Mouse (Mus musculus) liver, adult 2 months (tissue): ENCODE measurements around the gene Sumo3. TPM values are rescaled to one million over a fixed set of nuclear protein-coding genes. Genes with fewer than 3 reads are reported as not detected.
A peak's percentile ranks its signal among the peaks of the same experiment; 100 is the strongest.

Experiments used
- DNase-seq: peaks from one replicate; pipeline ENCODE4 v3.0.0-alpha.2; 2011; ENCODE audit warnings: low read depth, low spot score; ENCODE audit errors: extremely low read depth
- H3K27ac ChIP-seq: fragments of 200-500 bp; replicated peaks from 2 replicates; pipeline ENCODE4 v1.5.1; 2012; ENCODE audit warnings: low read depth, mild to moderate bottlenecking, control low read depth, inconsistent platforms, low read length; ENCODE audit not compliant: insufficient read depth
- H3K27me3 ChIP-seq: fragments of 200-500 bp; 2 replicates; pipeline ENCODE4 v1.6.1; 2012; ENCODE audit warnings: mild to moderate bottlenecking, moderate library complexity, low read length, inconsistent platforms; ENCODE audit not compliant: control insufficient read depth, insufficient read depth
- H3K36me3 ChIP-seq: fragments of 200-500 bp; 2 replicates; pipeline ENCODE4 v1.6.1; 2012; ENCODE audit warnings: low read length, inconsistent platforms; ENCODE audit not compliant: control insufficient read depth, insufficient read depth
- H3K4me1 ChIP-seq: fragments of 200-500 bp; 2 replicates; pipeline ENCODE4 v1.6.1; 2011; ENCODE audit warnings: low read length; ENCODE audit not compliant: control insufficient read depth, insufficient read depth
- H3K4me3 ChIP-seq: fragments of 200-500 bp; 2 replicates; pipeline ENCODE4 v1.5.1; 2011; ENCODE audit warnings: low read depth, mild to moderate bottlenecking, control low read depth, low read length, moderate library complexity; ENCODE audit not compliant: insufficient read depth
- H3K79me2 ChIP-seq: fragments of 200-500 bp; 2 replicates; pipeline ENCODE4 v1.6.1; 2012; ENCODE audit warnings: inconsistent platforms, mild to moderate bottlenecking, low read length, moderate library complexity; ENCODE audit not compliant: control insufficient read depth, insufficient read depth
- H3K9ac ChIP-seq: fragments of 200-500 bp; 2 replicates; pipeline ENCODE4 v1.6.1; 2012; ENCODE audit warnings: low read depth, mild to moderate bottlenecking, control low read depth, inconsistent platforms, low read length
- CTCF ChIP-seq: fragments of 200-500 bp; IDR thresholded peaks from 2 replicates; pipeline ENCODE4 v1.5.1; 2011; ENCODE audit warnings: low read depth, low read length, control low read depth
- POLR2A ChIP-seq: fragments of 200-500 bp; IDR thresholded peaks from 2 replicates; pipeline ENCODE4 v1.6.1; 2011; ENCODE audit warnings: low read length, control low read depth; ENCODE audit not compliant: insufficient read depth; ENCODE audit errors: extremely low read depth
- WGBS: fragments of 180-500 bp; shearing (Covaris S2); methylation state at CpG from one replicate; pipeline ENCODE4 v1.1.7; 2018; 5-methylcytosine and 5-hydroxymethylcytosine counted together
- polyA plus RNA-seq: library from polyadenylated mRNA; depleted of rRNA; stranded (reverse); fragments of >200 nt; gene quantifications from 2 replicates; pipeline ENCODE4 v1.2.3, GENCODE M21; 2012
- total RNA-seq: library from RNA; depleted of rRNA; stranded (reverse); fragments of >200 nt; gene quantifications from 2 replicates; pipeline ENCODE4 v1.2.3, GENCODE M21; 2014

The Sumo3 gene
- total and polyA plus RNA-seq, 2 experiments = 59.6 to 170 TPM

- Histone ChIP-seq H3K27ac (peak overlapping the region; percentile 35; the same call in 1 of the 2 replicates), H3K79me2 (peaks cover 24% of the 10 kb centered on the region), H3K9ac (no peak overlapping the region), H3K4me3 (no peak overlapping the region), H3K36me3 (no peaks in the 10 kb centered on the region), H3K4me1 (peaks cover 29% of the 10 kb centered on the region), H3K27me3 (no peaks in the 10 kb centered on the region)
- DNase-seq = no peak
- 65% methylated on average over 10 of the region's 10 CpGs for WGBS
- TF ChIP-seq POLR2A (no peak), CTCF (no peak)
These were observed 17.9 kb downstream of the Sumo3 start for GRCm38 (mm10) chr10:77623639-77624400.

DNA sequence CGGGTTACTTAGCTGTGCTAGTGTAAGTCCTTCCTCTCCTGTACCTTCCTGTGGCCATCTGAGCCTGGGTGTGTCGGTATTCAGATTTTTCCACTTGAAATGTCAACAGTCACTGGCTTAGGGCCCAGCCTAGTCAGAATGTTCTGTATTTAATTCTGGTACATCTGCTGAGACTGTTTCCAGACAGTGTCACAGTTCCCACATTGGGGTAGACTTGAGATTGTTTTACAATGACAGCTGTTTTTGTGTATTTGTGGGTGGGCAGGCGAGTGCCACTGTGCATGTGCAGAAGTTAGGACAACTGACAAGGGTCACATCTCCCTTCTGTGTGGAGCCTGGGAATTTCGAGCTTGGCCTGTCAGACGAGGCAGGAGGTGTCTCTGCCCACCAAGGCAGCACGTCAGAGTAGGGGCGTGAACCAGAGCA is 18.7 kb downstream of the Sumo3 start:
- Histone ChIP-seq H3K27me3 (no peaks in the 10 kb centered on the region), H3K36me3 (no peaks in the 10 kb centered on the region), H3K4me1 (peaks cover 33% of the 10 kb centered on the region), H3K27ac (peak overlapping the region; percentile 35), H3K9ac (no peak overlapping the region), H3K4me3 (no peak overlapping the region), H3K79me2 (peaks cover 30% of the 10 kb centered on the region)
- DNase-seq = peak; percentile 80
- TF ChIP-seq POLR2A (no peak), CTCF (no peak)
- WGBS = 35% methylated on average over 7 of the region's 7 CpGs

- Histone ChIP-seq H3K27me3 (no peaks in the 10 kb centered on the region), H3K4me3 (no peak overlapping the region), H3K4me1 (peaks cover 39% of the 10 kb centered on the region), H3K27ac (peak overlapping the region; percentile 68), H3K9ac (peak overlapping the region; percentile 43), H3K79me2 (peaks cover 40% of the 10 kb centered on the region), H3K36me3 (no peaks in the 10 kb centered on the region)
- peak; percentile 88 for DNase-seq
- WGBS = 37% methylated on average over 7 of the region's 7 CpGs
- TF ChIP-seq POLR2A (no peak), CTCF (no peak)
These were observed 20.1 kb downstream of the Sumo3 start for GRCm38 (mm10) chr10:77626036-77626435.

GRCm38 (mm10) chr10:77626591-77626990 is 20.7 kb downstream of the Sumo3 start:
- no peak overlapping the region for H3K4me3 ChIP-seq
- WGBS = 6% methylated on average over 7 of the region's 7 CpGs
- no peak overlapping the region for H3K9ac ChIP-seq
- H3K79me2 ChIP-seq = peaks cover 46% of the 10 kb centered on the region
- peak; percentile 96 for DNase-seq
- no peak for TF ChIP-seq CTCF
- no peak for TF ChIP-seq POLR2A
- 0 out of 2 replicates have a peak, but pooled peaks cover 2% of the 10 kb centered on the region for H3K36me3 ChIP-seq
- no peaks in the 10 kb centered on the region for H3K27me3 ChIP-seq
- peak overlapping the region; percentile 68 for H3K27ac ChIP-seq
- peaks cover 39% of the 10 kb centered on the region for H3K4me1 ChIP-seq

DNA sequence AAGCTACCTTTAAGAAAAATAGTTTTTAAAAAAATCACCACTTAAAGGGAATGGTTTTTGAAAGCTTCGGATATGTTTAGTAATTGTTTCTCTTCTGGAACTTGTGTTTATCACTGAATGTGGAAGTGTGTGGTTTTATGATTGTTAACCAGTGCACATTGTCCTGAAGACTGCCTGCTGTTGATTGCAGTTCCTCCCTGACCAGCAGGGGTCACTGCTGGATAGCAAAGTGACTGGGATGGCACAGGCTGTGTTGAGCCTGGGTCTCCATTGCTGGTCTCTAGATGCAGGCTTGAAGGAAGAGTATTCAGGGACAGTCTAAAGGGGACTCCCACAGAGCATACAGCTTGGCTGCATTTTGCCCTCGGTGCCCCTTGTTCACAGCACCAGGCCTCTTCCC is 21.6 kb downstream of the Sumo3 start:
- 34% methylated on average over 2 of the region's 2 CpGs for WGBS
- no peak overlapping the region for H3K4me3 ChIP-seq
- TF ChIP-seq CTCF = peak; percentile 99
- TF ChIP-seq POLR2A = no peak
- no peak overlapping the region for H3K9ac ChIP-seq
- no peaks in the 10 kb centered on the region for H3K27me3 ChIP-seq
- H3K4me1 ChIP-seq = peaks cover 39% of the 10 kb centered on the region
- H3K79me2 ChIP-seq = peaks cover 42% of the 10 kb centered on the region
- 0 out of 2 replicates have a peak, but pooled peaks cover 2% of the 10 kb centered on the region for H3K36me3 ChIP-seq
- H3K27ac ChIP-seq = no peak overlapping the region
- DNase-seq = peak; percentile 61

- TF ChIP-seq POLR2A (no peak), CTCF (no peak)
- H3K9ac ChIP-seq = no peak overlapping the region
- WGBS = 46% methylated on average over 3 of the region's 3 CpGs
- no peak for DNase-seq
- H3K4me3 ChIP-seq = no peak overlapping the region
- peaks cover 42% of the 10 kb centered on the region for H3K4me1 ChIP-seq
- H3K27me3 ChIP-seq = no peaks in the 10 kb centered on the region
- peaks cover 37% of the 10 kb centered on the region for H3K79me2 ChIP-seq
- 0 out of 2 replicates have a peak, but pooled peaks cover 3% of the 10 kb centered on the region for H3K36me3 ChIP-seq
- H3K27ac ChIP-seq = no peak overlapping the region
These were observed 23.3 kb downstream of the Sumo3 start for GRCm38 (mm10) chr10:77629163-77629562.
